Mouse (Mus musculus) MEL (cell line): ENCODE data around the gene Palm3. TPM values are rescaled to one million over a fixed set of nuclear protein-coding genes. Genes with fewer than 3 reads are reported as not detected.

Experiments
- DNase-seq: peaks from one replicate; pipeline ENCODE4 v3.0.0; 2011; ENCODE audit warnings: low read depth, low spot score
- H3K27ac ChIP-seq: 2 replicates; pipeline ENCODE4 v1.5.1; 2012; ENCODE audit warnings: low read depth, mild to moderate bottlenecking, control low read depth, low read length, moderate library complexity; ENCODE audit not compliant: control insufficient read depth
- H3K27me3 ChIP-seq, 2 experiments: fragments of 150-350 bp in 1 of 2; sonication (generic) in 1 of 2; 2 replicates each; pipeline ENCODE4 v1.6.1; 2012; ENCODE audit warnings: low read length in 2 of 2, mild to moderate bottlenecking in 2 of 2, improper control_type of control experiment in 1 of 2, moderate library complexity in 1 of 2; ENCODE audit not compliant: insufficient read depth in 2 of 2, control insufficient read depth in 1 of 2
- H3K36me3 ChIP-seq, 2 experiments: 2 replicates each; pipeline ENCODE4 v1.6.1; 2012 to 2014; ENCODE audit warnings: low read length in 2 of 2, improper control_type of control experiment in 1 of 2, inconsistent platforms in 1 of 2, mild to moderate bottlenecking in 1 of 2; ENCODE audit not compliant: insufficient read depth in 2 of 2, control insufficient read depth in 1 of 2
- H3K4me1 ChIP-seq, 2 experiments: fragments of 150-350 bp in 1 of 2; sonication (generic) in 1 of 2; 2 replicates each; pipeline ENCODE4 v1.6.1; 2012; ENCODE audit warnings: low read length in 2 of 2, improper control_type of control experiment in 1 of 2, mild to moderate bottlenecking in 1 of 2; ENCODE audit not compliant: insufficient read depth in 2 of 2, control insufficient read depth in 1 of 2
- H3K4me3 ChIP-seq, 2 experiments: fragments of 150-350 bp in 1 of 2; sonication (generic) in 1 of 2; 2 replicates each; pipeline ENCODE4 v1.5.1; 2012; ENCODE audit warnings: low read depth in 2 of 2, low read length in 2 of 2, mild to moderate bottlenecking in 2 of 2, moderate library complexity in 2 of 2, control low read depth in 1 of 2, improper control_type of control experiment in 1 of 2; ENCODE audit not compliant: control insufficient read depth in 1 of 2, insufficient read depth in 1 of 2
- H3K79me2 ChIP-seq: 2 replicates; pipeline ENCODE4 v1.6.1; 2012; ENCODE audit warnings: mild to moderate bottlenecking, low read length, moderate library complexity; ENCODE audit not compliant: control insufficient read depth, poor library complexity, insufficient read depth
- H3K9ac ChIP-seq: 2 replicates; pipeline ENCODE4 v1.6.1; 2012; ENCODE audit warnings: low read depth, mild to moderate bottlenecking, control low read depth, low read length, moderate library complexity; ENCODE audit not compliant: control insufficient read depth, poor library complexity, severe bottlenecking
- H3K9me3 ChIP-seq: fragments of 150-350 bp; sonication (generic); replicated peaks from 2 replicates; pipeline ENCODE4 v1.6.1; 2012; ENCODE audit warnings: mild to moderate bottlenecking, low read length, improper control_type of control experiment, moderate library complexity; ENCODE audit not compliant: insufficient read depth
- E2F4 ChIP-seq: IDR thresholded peaks from 2 replicates; pipeline ENCODE4 v1.6.1; 2011; ENCODE audit warnings: low read depth, low read length, improper control_type of control experiment, borderline replicate concordance
- JUND ChIP-seq: IDR thresholded peaks from 2 replicates; pipeline ENCODE4 v1.6.1; 2011; ENCODE audit warnings: low read depth, mild to moderate bottlenecking, improper control_type of control experiment, low read length
- MAX ChIP-seq: IDR thresholded peaks from 2 replicates; pipeline ENCODE4 v1.6.1; 2011; ENCODE audit warnings: low read length, improper control_type of control experiment
- MAZ ChIP-seq: IDR thresholded peaks from 2 replicates; pipeline ENCODE4 v1.6.1; 2012; ENCODE audit warnings: low read depth, mild to moderate bottlenecking, inconsistent platforms, low read length, improper control_type of control experiment
- MEF2A ChIP-seq: IDR thresholded peaks from 2 replicates; pipeline ENCODE4 v1.6.1; 2014; ENCODE audit warnings: low read depth, mild to moderate bottlenecking, inconsistent platforms, low read length, improper control_type of control experiment; ENCODE audit not compliant: poor library complexity, insufficient replicate concordance, severe bottlenecking; ENCODE audit errors: extremely low read depth
- MXI1 ChIP-seq: IDR thresholded peaks from 2 replicates; pipeline ENCODE4 v1.6.1; 2011; ENCODE audit warnings: mild to moderate bottlenecking, low read depth, low read length, improper control_type of control experiment
- MYB ChIP-seq: IDR thresholded peaks from 2 replicates; pipeline ENCODE4 v1.6.1; 2011; ENCODE audit warnings: mild to moderate bottlenecking, low read depth, low read length, improper control_type of control experiment
- MYC ChIP-seq: IDR thresholded peaks from 2 replicates; pipeline ENCODE4 v1.6.1; 2011; ENCODE audit warnings: low read depth, mild to moderate bottlenecking, low read length, improper control_type of control experiment, moderate library complexity
- NELFE ChIP-seq: IDR thresholded peaks from 2 replicates; pipeline ENCODE4 v1.6.1; 2011; ENCODE audit warnings: low read depth, low read length, improper control_type of control experiment
- POLR2A ChIP-seq, 2 experiments: IDR thresholded peaks; 2 replicates each; pipeline ENCODE4 v1.6.1; 2011 to 2012; ENCODE audit warnings: low read length in 2 of 2, mild to moderate bottlenecking in 2 of 2, control low read depth in 1 of 2, improper control_type of control experiment in 1 of 2, low read depth in 1 of 2, moderate library complexity in 1 of 2; ENCODE audit not compliant: control insufficient read depth in 1 of 2, insufficient read depth in 1 of 2, poor library complexity in 1 of 2
- POLR2AphosphoS5 ChIP-seq: IDR thresholded peaks from 2 replicates; pipeline ENCODE4 v1.6.1; 2012; ENCODE audit warnings: low read depth, borderline replicate concordance, mild to moderate bottlenecking, inconsistent platforms, low read length, moderate library complexity, mixed read lengths
- RAD21 ChIP-seq: IDR thresholded peaks from 2 replicates; pipeline ENCODE4 v1.6.1; 2011; ENCODE audit warnings: mild to moderate bottlenecking, low read depth, low read length, improper control_type of control experiment
- RCOR1 ChIP-seq: IDR thresholded peaks from 2 replicates; pipeline ENCODE4 v1.6.1; 2012; ENCODE audit warnings: low read depth, mild to moderate bottlenecking, inconsistent platforms, low read length, improper control_type of control experiment
- SIN3A ChIP-seq: IDR thresholded peaks from 2 replicates; pipeline ENCODE4 v1.6.1; 2012; ENCODE audit warnings: low read length, improper control_type of control experiment, inconsistent platforms
- TBP ChIP-seq: IDR thresholded peaks from 2 replicates; pipeline ENCODE4 v1.8.0; 2011; ENCODE audit warnings: low read depth, low read length, improper control_type of control experiment
- UBTF ChIP-seq: IDR thresholded peaks from 2 replicates; pipeline ENCODE4 v1.6.1; 2012; ENCODE audit warnings: low read depth, mild to moderate bottlenecking, inconsistent platforms, low read length, improper control_type of control experiment, moderate library complexity, borderline replicate concordance; ENCODE audit not compliant: insufficient read depth
- USF2 ChIP-seq, 2 experiments: IDR thresholded peaks; 2 replicates each; pipeline ENCODE4 v1.6.1; 2011 to 2012; ENCODE audit warnings: improper control_type of control experiment in 2 of 2, low read length in 2 of 2, borderline replicate concordance in 1 of 2, inconsistent platforms in 1 of 2, low read depth in 1 of 2, mild to moderate bottlenecking in 1 of 2; ENCODE audit not compliant: insufficient read depth in 1 of 2
- ZC3H11A ChIP-seq: IDR thresholded peaks from 2 replicates; pipeline ENCODE4 v1.6.1; 2012; ENCODE audit warnings: low read depth, mild to moderate bottlenecking, inconsistent platforms, low read length, improper control_type of control experiment
- ZKSCAN1 ChIP-seq: IDR thresholded peaks from 2 replicates; pipeline ENCODE4 v1.6.1; 2012; ENCODE audit warnings: low read depth, mild to moderate bottlenecking, inconsistent platforms, low read length, improper control_type of control experiment, moderate library complexity
- ZMIZ1 ChIP-seq: IDR thresholded peaks from 2 replicates; pipeline ENCODE4 v1.6.1; 2012; ENCODE audit warnings: low read depth, mild to moderate bottlenecking, inconsistent platforms, low read length, improper control_type of control experiment, moderate library complexity
- ZNF384 ChIP-seq: IDR thresholded peaks from 2 replicates; pipeline ENCODE4 v1.6.1; 2012; ENCODE audit warnings: low read depth, mild to moderate bottlenecking, inconsistent platforms, low read length, improper control_type of control experiment
- polyA plus RNA-seq, 2 experiments: library from polyadenylated mRNA; stranded (reverse) in 1 of 2; unstranded in 1 of 2; fragments of >175 nt in 1 of 2; fragments of >200 nt in 1 of 2; gene quantifications; 2 replicates each; pipeline versions ENCODE4 v1.2.1 to v1.2.4; 2012; ENCODE audit warnings: low replicate concordance in 2 of 2, low read depth in 1 of 2; ENCODE audit not compliant: insufficient read length in 2 of 2, insufficient read depth in 1 of 2, missing spikeins in 1 of 2
- total RNA-seq: library from RNA; depleted of rRNA; stranded (reverse); fragments of 300-350 nt; gene quantifications from 2 replicates; pipeline ENCODE4 v1.2.3, GENCODE M21; 2012

The Palm3 gene
- total and polyA plus RNA-seq, 3 experiments, result 0.65 to 3.6 TPM; not detected in 1

DNA sequence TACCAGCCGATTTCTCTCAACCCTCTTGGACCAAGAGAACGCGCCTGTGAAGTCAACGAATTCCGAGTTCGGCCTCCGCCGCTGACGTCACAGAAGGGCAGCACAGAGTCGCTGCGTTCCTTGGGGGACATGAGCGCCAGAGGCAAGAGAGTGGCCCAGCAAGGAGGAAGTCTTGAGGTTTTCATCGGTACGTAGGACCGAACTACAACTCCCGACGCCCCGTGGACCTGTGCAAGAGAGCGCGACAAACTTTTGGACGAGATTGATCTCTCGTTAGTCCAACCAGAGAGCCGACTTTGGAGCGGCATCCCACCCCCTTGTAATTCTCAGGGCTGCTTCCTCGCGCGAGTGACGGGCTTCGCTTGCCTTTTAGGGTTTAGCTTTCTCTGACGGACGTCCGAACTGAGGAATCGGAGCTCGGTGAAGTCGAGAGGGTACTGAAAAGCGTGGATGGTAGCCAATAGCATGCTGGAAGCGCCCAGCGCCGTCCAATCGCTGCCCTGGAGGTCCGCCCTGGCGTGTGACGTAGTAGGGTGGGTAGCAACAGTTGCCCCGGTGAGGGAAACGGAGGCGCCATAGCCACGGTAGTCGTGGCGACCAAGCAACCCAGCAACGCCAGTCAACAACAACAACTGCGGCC lies 45.1 kb downstream of the Palm3 start, which contains the start of gene Rfx1 (continued):
- TF ChIP-seq MYC (0 out of 2 replicates have a peak, but pooled peaks have one; percentile 22), E2F4 (no peak), ZKSCAN1 (no peak)

DNA sequence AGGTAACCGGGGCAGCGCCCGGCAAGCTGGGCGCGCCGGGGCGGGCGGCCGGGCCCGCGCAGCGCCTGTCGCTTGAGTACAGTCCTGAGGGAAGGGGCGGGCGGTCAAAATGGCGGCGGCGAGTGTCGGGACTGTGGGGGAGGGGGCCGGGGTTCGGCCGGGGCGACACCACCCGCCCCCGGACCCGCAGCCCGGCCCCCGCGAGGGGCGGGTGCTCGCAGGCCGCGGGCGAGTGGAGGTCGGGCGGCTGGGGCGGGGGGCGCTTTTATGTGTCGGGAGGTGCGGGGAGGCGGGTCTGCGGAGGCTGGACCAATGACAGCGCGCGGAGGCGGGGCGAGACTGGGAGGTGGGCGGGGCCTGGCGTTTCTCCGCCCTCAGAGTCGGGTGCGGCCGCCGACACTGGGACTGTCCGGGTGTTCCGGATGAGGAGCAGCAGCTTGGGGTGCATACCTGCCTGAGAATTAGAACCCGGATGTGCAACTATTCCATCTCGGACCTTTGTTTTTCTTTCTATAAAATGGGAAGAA lies 45.8 kb downstream of the Palm3 start:
- H3K27ac ChIP-seq, result peak overlapping the region; percentile 48
- peak overlapping the region; percentile 52 to 69 for H3K4me3 ChIP-seq
- H3K4me1 ChIP-seq, result peaks cover 6 to 26% of the 10 kb centered on the region in 2 experiments

DNA sequence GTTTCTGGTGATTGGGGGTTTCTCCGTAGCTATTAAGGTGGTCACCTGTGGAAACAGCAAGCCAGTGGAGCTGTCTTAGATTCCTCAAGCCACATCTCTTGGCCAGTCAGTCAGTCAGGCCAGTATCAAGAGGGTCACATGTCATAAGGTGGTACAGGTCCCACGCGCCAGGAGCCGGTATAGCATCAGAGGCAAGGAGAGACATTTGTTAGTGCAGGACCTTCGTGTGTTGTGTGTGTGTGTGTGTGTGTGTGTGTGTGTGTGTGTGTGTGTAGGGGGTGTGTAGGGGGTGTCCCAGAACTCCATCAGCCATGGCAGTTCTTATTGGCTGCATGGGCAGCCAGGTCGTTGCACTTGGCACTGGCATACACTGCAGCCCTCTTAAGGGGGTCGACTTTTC lies 46.6 kb downstream of the Palm3 start:
- H3K4me3 ChIP-seq, result no peak overlapping the region
- H3K9me3 ChIP-seq, result no peaks in the 10 kb centered on the region
- H3K9ac ChIP-seq, result no peak overlapping the region
- H3K27ac ChIP-seq, result no peak overlapping the region
- H3K4me1 ChIP-seq, result peaks cover 6 to 26% of the 10 kb centered on the region in 2 experiments
- DNase-seq, result no peak
- TF ChIP-seq RCOR1 (no peak), MYB (no peak), RAD21 (no peak), E2F4 (no peak), UBTF (no peak), SIN3A (no peak)
- H3K79me2 ChIP-seq, result peaks cover 14% of the 10 kb centered on the region
- H3K27me3 ChIP-seq, result no peaks in the 10 kb centered on the region
- peaks cover 0 to 28% of the 10 kb centered on the region in 2 experiments; a peak in 2 of 4 replicates for H3K36me3 ChIP-seq

More for the DNA sequence above, 45.8 kb downstream of the Palm3 start:
- no peak for TF ChIP-seq UBTF
- TF ChIP-seq MAX, result no peak
- TF ChIP-seq MAZ, result peak; percentile 64; the same call in 1 of the 2 replicates
- no peak for TF ChIP-seq ZMIZ1
- TF ChIP-seq USF2 (IDR thresholded peaks at IDR 0.05; ENCODE audit: borderline replicate concordance in 1 of 2, insufficient read depth in 1 of 2, low read depth in 1 of 2, low read length in 2 of 2), result no peak
- TF ChIP-seq TBP, result peak; percentile 68; the same call in 1 of the 2 replicates
- no peak for TF ChIP-seq POLR2AphosphoS5
- no peak for TF ChIP-seq ZNF384
- TF ChIP-seq MXI1, result peak; percentile 4; the same call in 1 of the 2 replicates
- TF ChIP-seq JUND, result no peak
- peak; percentile 33 to 54; a peak in 2 of 4 replicates for TF ChIP-seq POLR2A (IDR thresholded peaks at IDR 0.05; ENCODE audit: control insufficient read depth in 1 of 2, insufficient read depth in 1 of 2, low read depth in 1 of 2, low read length in 2 of 2, poor library complexity in 1 of 2)
- TF ChIP-seq MYB, result no peak
- TF ChIP-seq MEF2A, result no peak
- TF ChIP-seq ZC3H11A, result no peak
- peak; percentile 49 for TF ChIP-seq NELFE
- Histone ChIP-seq H3K36me3 (peaks cover 0 to 28% of the 10 kb centered on the region in 2 experiments; a peak in 2 of 4 replicates), H3K79me2 (peaks cover 14% of the 10 kb centered on the region), H3K27me3 (no peaks in the 10 kb centered on the region), H3K9ac (peak overlapping the region; percentile 76), H3K9me3 (no peaks in the 10 kb centered on the region)
- DNase-seq, result peak; percentile 91
